Mouse (Mus musculus) ES-Bruce4 (cell line): ENCODE measurements around the gene Vil1. TPM values are rescaled to one million over a fixed set of nuclear protein-coding genes. Genes with fewer than 3 reads are reported as not detected.

Experiments
- H3K27ac ChIP-seq: 2 replicates; pipeline ENCODE4 v1.5.1; 2012; ENCODE audit warnings: low read length, inconsistent platforms; ENCODE audit not compliant: insufficient read depth
- H3K27me3 ChIP-seq: 2 replicates; pipeline ENCODE4 v1.6.1; 2012; ENCODE audit warnings: mild to moderate bottlenecking, low read length, inconsistent platforms; ENCODE audit not compliant: control insufficient read depth, poor library complexity, insufficient read depth, severe bottlenecking
- H3K36me3 ChIP-seq: 2 replicates; pipeline ENCODE4 v1.6.1; 2012; ENCODE audit warnings: inconsistent platforms, mild to moderate bottlenecking, low read length, moderate library complexity; ENCODE audit not compliant: control insufficient read depth, poor library complexity, insufficient read depth, severe bottlenecking
- H3K4me1 ChIP-seq: one replicate; pipeline ENCODE4 v1.8.1; 2011; ENCODE audit warnings: low read length; ENCODE audit not compliant: control insufficient read depth, insufficient read depth
- H3K4me3 ChIP-seq: 2 replicates; pipeline ENCODE4 v1.5.1; 2011; ENCODE audit warnings: low read depth, mild to moderate bottlenecking, low read length
- H3K9ac ChIP-seq: 2 replicates; pipeline ENCODE4 v1.6.1; 2012; ENCODE audit warnings: low read depth, mild to moderate bottlenecking, inconsistent platforms; ENCODE audit not compliant: poor library complexity, severe bottlenecking
- H3K9me3 ChIP-seq: replicated peaks from 2 replicates; pipeline ENCODE4 v1.6.1; 2012; ENCODE audit warnings: mild to moderate bottlenecking, low read length, inconsistent platforms; ENCODE audit not compliant: control insufficient read depth, poor library complexity, insufficient read depth, severe bottlenecking
- CTCF ChIP-seq: IDR thresholded peaks from one replicate; pipeline ENCODE4 v1.8.1; 2011; ENCODE audit warnings: low read depth, low read length
- EP300 ChIP-seq: IDR thresholded peaks from 2 replicates; pipeline ENCODE4 v1.6.1; 2011; ENCODE audit warnings: low read depth, low read length; ENCODE audit not compliant: insufficient read depth
- POLR2A ChIP-seq: IDR thresholded peaks from one replicate; pipeline ENCODE4 v1.8.1; 2011; ENCODE audit warnings: low read length; ENCODE audit not compliant: insufficient read depth
- polyA plus RNA-seq: library from polyadenylated mRNA; stranded (reverse); fragments of >200 nt; gene quantifications from 2 replicates; pipeline ENCODE4 v1.2.4, GENCODE M21; 2011; ENCODE audit warnings: low read depth; ENCODE audit not compliant: missing spikeins, insufficient read depth, insufficient read length

Vil1 gene
- polyA plus RNA-seq, 1 experiment, result 0.61 TPM

DNA sequence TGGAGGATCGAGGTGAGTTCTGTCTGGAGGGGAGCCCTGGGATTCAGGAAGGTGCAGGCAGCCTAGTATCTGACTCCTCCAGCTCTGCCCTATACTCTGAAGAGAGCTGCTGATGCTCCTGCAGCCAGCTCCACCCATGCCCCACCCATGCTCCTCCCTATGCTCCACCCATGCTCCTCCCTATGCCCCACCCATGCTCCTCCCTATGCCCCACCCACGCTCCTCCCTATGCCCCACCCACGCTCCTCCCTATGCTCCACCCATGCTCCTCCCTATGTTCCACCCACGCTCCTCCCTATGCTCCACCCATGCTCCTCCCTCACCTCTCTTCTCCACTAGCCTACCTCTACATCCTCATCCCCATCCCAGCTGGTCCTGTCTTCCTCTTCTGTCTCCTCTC is 6.0 kb downstream of the Vil1 start:
- H3K4me1 ChIP-seq, result peaks cover 6% of the 10 kb centered on the region
- H3K27me3 ChIP-seq, result 0 out of 2 replicates have a peak, but pooled peaks cover under 1% of the 10 kb centered on the region
- no peaks in the 10 kb centered on the region for H3K9me3 ChIP-seq
- no peak overlapping the region for H3K4me3 ChIP-seq
- TF ChIP-seq EP300, result no peak
- no peak for TF ChIP-seq CTCF
- TF ChIP-seq POLR2A, result no peak
- H3K36me3 ChIP-seq, result no peaks in the 10 kb centered on the region
- H3K27ac ChIP-seq, result no peak overlapping the region
- no peak overlapping the region for H3K9ac ChIP-seq

DNA sequence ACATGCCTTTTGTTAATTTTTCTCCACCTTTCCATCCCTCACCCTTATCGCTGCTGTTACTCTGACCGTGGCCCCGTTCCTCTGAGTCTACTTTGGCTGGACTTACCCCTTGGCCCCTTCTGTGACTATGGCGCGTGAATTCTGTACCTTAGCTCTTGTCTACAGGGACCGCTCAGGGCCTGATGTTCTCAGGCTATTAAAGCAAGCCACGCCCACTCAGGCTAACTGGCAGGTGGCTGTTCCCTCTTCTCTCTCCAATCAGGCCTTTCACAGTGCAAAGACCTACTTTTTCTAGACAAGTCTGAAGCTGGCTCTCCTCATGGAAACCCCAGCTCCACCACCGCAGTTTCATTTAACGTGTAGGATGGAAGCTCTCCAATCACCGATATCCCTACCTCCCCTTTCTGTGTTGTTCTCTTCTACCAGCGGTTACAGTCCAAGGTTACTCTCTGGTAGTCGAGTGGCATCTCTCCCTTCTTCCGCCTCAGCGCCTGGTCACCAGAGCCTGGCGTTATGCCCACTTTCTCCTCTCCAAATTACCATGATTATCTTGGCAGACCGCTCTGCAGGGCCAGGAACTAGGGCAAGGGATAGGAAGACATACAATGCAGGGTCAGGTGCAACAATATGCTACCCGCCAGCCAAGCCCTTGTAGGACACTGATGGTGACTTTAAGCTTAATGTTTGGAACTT is 9.7 kb downstream of the Vil1 start:
- Histone ChIP-seq H3K36me3 (no peaks in the 10 kb centered on the region), H3K27ac (no peak overlapping the region), H3K4me1 (peaks cover 6% of the 10 kb centered on the region), H3K9me3 (no peaks in the 10 kb centered on the region), H3K27me3 (no peaks in the 10 kb centered on the region), H3K9ac (no peak overlapping the region), H3K4me3 (peak overlapping the region; percentile 4)
- TF ChIP-seq POLR2A (no peak), EP300 (no peak)

GRCm38 (mm10) chr1:74419440-74419794 is 10.2 kb downstream of the Vil1 start:
- H3K9ac ChIP-seq, result no peak overlapping the region
- peak overlapping the region; percentile 4 for H3K4me3 ChIP-seq
- no peak for TF ChIP-seq CTCF
- TF ChIP-seq POLR2A, result no peak
- TF ChIP-seq EP300, result no peak
- no peaks in the 10 kb centered on the region for H3K36me3 ChIP-seq
- H3K27ac ChIP-seq, result no peak overlapping the region
- no peaks in the 10 kb centered on the region for H3K9me3 ChIP-seq
- no peaks in the 10 kb centered on the region for H3K27me3 ChIP-seq
- H3K4me1 ChIP-seq, result peaks cover 6% of the 10 kb centered on the region

GRCm38 (mm10) chr1:74423147-74423546 is 14.0 kb downstream of the Vil1 start:
- Histone ChIP-seq H3K27me3 (no peaks in the 10 kb centered on the region), H3K9me3 (no peaks in the 10 kb centered on the region), H3K4me1 (peaks cover 5% of the 10 kb centered on the region), H3K4me3 (no peak overlapping the region), H3K36me3 (no peaks in the 10 kb centered on the region), H3K9ac (no peak overlapping the region), H3K27ac (no peak overlapping the region)
- TF ChIP-seq EP300 (no peak), CTCF (no peak), POLR2A (no peak)

- no peaks in the 10 kb centered on the region for H3K36me3 ChIP-seq
- H3K27me3 ChIP-seq, result no peaks in the 10 kb centered on the region
- TF ChIP-seq POLR2A, result no peak
- TF ChIP-seq CTCF, result no peak
- no peak for TF ChIP-seq EP300
- H3K27ac ChIP-seq, result no peak overlapping the region
- no peak overlapping the region for H3K9ac ChIP-seq
- no peaks in the 10 kb centered on the region for H3K4me1 ChIP-seq
- H3K9me3 ChIP-seq, result no peaks in the 10 kb centered on the region
- H3K4me3 ChIP-seq, result no peak overlapping the region
Measured at GRCm38 (mm10) chr1:74425845-74426244, 16.7 kb downstream of the Vil1 start.

DNA sequence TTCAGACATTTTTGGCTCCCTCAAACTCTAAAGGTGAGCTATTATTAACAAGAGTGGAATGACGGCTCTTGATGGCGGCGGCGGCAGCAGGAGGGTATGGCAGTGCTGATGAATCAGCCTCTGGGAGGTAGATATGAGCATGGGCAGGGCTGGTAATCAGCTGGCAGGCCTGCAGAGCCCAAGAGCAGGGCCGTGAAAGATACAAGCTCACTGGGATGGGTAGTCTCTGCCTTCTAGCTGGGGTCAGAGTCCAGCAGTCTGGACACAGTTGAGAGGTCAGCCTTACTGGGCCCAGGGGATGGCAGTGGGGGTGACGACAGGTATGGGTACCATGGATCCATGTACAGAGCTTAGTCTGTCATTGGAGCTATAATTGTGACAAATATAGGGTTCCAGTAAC is 24.0 kb downstream of the Vil1 start:
- Histone ChIP-seq H3K27ac (no peak overlapping the region), H3K4me1 (no peaks in the 10 kb centered on the region), H3K9me3 (no peaks in the 10 kb centered on the region), H3K9ac (no peak overlapping the region), H3K4me3 (no peak overlapping the region), H3K36me3 (peaks cover 13% of the 10 kb centered on the region), H3K27me3 (no peaks in the 10 kb centered on the region)
- TF ChIP-seq CTCF (no peak), EP300 (no peak), POLR2A (no peak)
